Mouse (Mus musculus): ENCODE results near the gene Frmd4b.
A peak's percentile ranks its signal among the peaks of the same experiment; 100 is the strongest.

DNA sequence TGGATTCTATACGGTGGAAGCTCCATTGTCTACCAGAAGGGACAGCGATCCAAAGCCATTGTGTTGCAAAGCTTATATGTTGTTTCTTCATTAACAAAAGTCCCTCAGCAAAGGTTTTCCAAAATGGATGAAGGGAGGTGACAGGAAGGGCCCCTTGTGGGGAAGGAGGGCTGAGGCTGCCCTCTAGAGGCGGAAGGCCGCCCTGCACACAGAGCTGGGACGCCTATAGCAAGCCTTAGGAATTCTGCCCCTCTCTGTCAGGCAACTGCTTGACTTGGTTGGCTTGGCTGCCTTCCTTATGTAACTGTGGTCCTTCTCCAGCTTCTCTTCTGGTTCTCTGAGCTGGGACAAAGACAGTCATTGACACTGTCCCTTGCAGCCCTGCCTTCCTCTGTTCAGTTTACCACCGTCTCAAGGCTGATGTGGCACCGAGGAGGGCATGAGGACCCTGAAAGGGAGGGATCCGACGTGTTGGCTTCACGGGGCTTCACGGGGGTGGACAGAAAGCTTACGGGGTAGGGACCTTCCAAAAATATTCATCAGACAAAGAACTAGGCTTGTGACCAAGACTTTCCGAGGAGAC, 200.3 kb downstream of the Frmd4b start:
- TF ChIP-seq POLR2A (IDR thresholded peaks at IDR 0.05; ENCODE audit: control insufficient read depth, low read depth, low read length) (no peak), CTCF (IDR thresholded peaks at IDR 0.05; ENCODE audit: control insufficient read depth, insufficient read depth, insufficient replicate concordance, low read depth, low read length) (peak; percentile 85; the same call in 1 of the 2 replicates)
